Mouse (Mus musculus): Measurements from ENCODE around the gene Map1lc3b.

The Map1lc3b gene

DNA sequence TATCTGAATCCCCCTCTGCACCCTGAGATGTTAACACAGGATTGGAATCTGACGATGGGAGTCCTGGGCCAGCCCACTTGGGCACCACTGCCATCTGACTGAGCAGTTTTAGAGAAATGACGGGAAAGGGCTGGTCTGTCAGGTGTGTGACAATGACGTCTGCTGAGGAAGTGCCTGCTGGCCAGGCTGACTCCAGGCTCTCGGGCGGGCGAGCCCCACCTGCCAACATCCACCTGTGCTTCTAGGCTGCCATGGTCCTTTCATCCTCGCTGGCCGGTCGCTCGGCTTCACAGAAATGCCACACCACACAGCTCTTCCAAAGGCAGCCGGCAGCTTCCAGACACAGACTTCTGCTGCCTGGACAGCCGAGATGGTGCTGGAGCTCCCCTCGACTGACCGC lies 9.7 kb downstream of the Map1lc3b start:
- in situ Hi-C loops (cut with MboI, MseI) = loop anchor here (25.0 kb wide), 8 partner anchors 312 to 1962 kb away; partner anchors contain the start of genes Cdt1 (in 1 of the 2), Cox4i1 (in 1 of the 2), Cyba (in 1 of the 2) and Emc8 (in 1 of the 2)

DNA sequence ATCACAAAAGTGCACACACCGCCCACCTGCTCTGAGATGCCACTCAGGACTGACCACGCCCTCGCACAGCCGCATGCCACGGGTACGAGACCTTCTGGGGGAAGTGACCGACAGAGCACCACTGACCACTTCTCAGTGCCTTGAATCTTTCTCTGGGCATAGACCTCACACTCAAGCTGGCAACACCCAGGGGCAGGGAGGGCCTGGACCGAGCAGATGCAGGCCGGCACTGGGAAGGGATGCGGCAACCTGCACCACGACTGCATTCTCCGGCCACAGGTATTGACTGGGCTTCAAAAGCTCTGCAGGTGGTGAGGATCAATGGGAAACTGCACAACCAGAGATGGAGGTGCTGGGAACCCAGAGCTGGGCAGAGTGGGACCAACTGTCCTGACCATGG lies 12.2 kb downstream of the Map1lc3b start:
- in situ Hi-C loops (cut with MboI, MseI) = no loop called here

DNA sequence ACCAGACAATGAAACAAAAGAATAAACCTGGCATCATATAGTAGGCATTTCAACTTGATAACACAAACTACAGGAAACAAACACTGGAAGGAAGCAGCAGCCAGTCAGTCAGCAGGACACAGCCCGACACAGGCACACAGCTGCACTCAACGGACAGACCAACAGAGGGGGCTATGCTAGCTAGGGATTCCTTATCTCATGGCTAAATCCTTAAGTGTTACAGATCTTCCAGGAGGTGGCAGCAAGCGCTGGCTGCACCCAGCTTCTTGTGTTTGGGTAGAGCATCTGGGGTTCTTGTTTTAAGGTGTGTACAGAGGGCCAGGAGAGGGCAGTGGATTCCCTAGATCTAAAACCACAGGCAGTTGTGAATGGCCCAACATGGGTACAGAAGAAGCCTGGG lies 12.7 kb downstream of the Map1lc3b start:
- in situ Hi-C loops (cut with MboI, MseI) = no loop called here

DNA sequence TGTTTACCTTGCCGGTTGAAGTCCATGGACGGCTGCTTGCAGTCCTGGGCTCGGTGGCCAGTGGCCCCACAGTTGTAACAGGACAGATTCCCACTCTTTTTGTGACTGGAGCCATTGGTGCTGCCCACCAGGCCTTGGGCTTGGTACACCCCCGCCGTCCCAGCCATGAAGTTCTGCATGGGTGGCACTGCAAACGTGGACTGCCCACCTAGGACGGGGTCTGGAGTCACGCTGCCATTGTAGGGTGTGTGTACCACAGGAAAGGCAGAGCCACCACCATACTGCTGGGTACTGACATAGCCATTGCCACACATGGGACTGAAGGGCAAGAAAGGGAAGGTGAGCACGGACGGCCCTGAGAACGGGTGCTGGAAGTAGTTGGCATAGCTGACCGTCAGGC lies 13.6 kb downstream of the Map1lc3b start:
- in situ Hi-C loops (cut with MboI, MseI) = no loop called here

DNA sequence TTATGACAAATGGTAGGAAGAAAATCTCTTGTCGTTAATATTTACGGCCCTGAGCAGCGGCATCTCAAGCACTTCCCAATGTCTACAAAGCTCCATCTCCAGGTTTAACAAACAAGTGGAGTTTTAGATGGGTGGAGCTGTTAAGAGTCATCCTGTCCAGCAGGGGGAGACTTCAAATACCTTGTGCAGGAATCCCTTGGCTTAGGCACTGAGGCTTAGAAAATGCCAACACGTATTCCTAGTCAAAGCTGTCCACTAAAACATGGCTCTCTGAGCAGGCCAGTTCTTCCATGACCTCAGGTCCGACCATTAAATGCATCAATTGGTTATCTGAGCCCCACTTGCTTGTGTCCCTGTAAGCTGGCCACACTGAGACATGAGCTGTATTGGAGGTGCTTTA lies 17.5 kb downstream of the Map1lc3b start:
- in situ Hi-C loops (cut with MboI, MseI) = loop anchor here in 1 of 2 experiments (5.0 kb wide), 1 partner anchor 65 kb away; the partner anchor contains the start of gene 1700018B08Rik

DNA sequence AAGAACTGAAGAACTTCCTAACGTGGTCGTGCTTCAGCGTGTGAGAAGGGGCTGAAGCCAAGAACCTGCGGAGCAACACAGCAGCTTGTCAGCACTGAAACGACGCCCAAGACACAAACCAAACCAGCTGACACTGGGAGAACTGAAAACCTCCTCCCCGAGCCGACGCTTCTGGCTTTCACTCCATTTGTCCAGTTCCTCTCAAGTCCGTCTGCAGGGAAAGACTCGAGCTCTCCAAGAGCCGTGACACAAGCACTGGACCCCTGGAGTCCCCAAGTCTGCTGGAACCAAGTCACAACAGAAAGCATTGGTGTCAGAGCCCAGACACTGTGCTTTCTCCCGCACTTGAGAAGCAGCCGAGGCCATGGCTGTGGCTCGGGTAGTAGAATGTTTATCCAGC lies 19.1 kb downstream of the Map1lc3b start:
- in situ Hi-C loops (cut with MboI, MseI) = loop anchor here in 1 of 2 experiments (5.0 kb wide), 1 partner anchor 67 kb away; the partner anchor contains the start of gene 1700018B08Rik

DNA sequence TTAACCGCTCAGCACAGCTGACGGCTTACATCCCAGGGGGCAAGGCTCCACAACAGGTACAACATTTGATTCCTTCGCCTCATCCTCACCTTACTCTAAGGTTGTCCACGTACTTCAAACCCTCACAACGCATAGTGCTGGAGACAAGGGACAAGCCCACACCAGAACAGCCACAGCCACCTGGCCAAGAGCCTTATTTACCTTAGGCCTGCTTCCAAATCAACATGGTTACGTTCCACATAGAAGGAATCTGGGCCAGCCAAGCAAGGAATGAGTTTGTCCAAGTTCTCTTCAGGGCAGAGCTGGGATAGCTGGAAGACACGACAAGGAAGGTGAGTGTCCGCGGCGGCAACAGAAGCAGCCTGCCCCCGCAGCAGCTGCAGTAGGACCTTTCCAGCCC lies 19.8 kb downstream of the Map1lc3b start:
- in situ Hi-C loops (cut with MboI, MseI) = loop anchor here in 1 of 2 experiments (5.0 kb wide), 1 partner anchor 68 kb away; the partner anchor contains the start of gene 1700018B08Rik

DNA sequence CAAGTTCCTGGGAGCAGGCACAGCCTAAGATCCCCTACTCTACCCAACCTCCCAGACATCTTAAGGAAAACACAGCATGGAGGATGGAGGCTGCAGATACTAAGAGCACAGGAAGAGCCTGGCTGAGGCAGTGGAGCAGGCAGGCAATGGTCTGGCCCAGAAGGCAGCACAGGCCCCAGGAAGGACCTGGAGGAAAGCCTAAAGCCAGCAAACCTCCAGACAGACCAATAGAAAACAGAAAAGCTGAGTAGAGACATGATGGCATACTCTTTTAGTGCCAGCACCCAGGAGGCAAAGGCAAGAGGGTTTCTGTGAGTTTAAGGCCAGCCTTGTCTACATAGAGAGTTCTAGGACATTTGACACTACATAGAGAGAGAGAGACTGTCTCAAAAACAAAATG lies 23.3 kb downstream of the Map1lc3b start:
- in situ Hi-C loops (cut with MboI, MseI) = no loop called here

DNA sequence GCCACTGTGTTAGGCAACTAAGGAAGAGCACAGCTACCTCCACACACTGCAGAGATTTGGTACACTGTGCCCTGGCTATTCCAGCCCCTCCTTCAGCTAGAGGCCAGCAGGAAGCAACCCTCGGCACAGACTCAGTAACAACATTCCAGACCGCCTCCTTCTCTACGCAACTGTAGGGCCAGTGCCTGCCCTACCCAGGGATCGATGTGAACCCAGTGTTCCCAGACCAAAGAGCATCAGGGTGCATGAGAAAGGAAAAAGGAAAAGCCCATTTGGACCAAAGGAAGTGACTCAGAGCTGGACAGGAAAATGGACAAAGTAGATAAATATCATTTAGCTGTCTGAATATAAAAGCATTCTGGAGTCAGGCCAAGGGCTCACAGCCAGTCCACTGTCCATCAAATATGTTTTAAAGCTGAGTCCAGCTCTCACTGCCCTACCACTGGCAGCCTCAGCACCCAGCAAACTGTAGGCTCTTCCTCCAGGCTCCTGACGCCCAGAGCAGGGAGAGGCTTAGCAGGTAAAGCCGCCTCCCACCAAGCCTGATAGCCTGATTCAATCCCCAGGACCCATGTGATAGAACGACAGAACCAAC lies 29.3 kb downstream of the Map1lc3b start:
- in situ Hi-C loops (cut with MboI, MseI) = no loop called here

DNA sequence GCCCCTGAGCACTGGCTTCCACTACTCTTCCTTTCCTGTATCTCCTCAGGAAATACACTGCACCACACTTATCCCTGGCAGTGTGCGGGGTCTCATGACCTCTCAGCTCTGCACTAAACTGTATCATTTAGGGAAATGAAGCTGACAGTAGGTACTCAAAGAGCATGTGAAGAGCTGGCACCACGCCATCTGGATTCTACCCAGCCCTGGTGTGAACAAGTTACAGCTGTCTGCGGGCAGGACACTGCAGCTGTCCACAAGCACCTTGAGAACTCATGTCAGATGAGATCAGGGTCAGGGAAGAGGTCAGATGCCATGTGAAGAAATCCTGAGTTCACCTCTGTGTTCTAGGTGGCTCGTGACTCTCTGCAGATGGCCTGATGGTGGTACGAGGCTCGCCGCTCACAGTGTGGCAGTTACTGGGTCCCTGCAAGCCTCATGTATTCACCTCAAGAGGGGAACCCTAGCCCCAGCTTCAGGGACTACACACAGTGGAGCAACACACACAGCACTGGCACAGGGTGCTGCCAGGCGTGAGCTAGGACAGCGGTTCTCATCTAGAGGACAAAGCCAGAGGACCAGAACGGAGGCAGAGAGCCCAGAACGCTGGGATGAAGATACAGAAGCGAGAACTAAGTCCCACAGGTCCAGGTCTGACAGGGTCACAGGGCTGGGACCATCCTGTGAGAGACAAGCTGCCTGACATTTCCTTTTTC lies 30.8 kb downstream of the Map1lc3b start:
- in situ Hi-C loops (cut with MboI, MseI) = no loop called here

DNA sequence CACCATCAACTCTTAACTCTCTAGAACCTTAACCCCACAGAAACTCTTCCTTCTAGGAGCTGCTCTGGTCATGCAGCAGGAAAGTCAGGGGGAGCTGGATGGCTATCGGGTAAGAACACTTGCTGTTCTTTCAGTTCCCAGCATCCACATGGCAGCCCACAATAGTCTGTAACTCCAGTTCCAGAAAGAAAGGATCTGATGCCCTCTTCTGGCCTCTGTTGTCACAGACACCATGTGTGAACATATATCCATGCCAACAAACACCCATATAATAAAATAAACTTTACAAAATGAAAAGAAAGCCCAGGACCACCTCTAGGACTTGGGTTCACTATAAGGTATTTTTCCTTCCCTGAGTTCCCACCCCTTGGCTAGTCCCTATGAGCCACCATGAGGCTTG lies 31.7 kb downstream of the Map1lc3b start:
- in situ Hi-C loops (cut with MboI, MseI) = no loop called here

DNA sequence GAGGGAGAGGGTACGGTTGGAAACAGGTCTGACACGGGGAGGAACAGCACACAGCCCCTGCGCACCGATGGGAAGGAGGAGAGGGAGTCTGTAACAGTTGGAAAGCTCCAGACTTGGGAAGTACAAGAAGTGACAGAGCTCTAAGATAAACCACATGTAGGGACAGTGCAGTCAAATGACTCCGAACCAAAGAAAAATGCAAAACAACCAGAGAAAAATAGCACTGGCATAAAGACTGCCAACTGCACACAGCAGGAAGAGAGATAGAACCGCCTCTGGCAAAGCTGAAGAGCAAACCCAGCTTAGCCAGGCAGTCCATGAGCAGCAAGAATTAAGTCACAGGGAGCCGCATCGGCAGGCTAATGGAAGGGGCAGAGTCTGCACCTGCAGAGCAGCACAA lies 32.9 kb downstream of the Map1lc3b start:
- in situ Hi-C loops (cut with MboI, MseI) = no loop called here

DNA sequence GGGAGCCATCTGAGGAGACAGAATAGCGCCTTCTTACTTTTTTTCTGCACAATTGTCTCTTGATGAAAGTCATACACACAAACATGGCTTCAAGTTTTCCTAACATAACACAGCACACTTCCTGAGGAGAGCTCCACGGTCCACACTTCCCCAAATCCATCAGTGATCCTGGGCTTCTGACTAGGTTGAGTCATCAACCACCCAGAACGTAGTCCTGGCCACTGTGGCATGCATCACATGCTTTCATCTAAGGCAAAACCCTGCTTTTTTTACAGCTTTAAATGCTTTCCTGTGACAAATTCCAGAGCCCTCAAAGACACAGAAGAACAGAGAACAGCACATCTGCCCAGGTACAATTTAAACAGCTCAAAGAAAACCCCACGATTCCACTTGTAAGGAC lies 38.5 kb downstream of the Map1lc3b start:
- in situ Hi-C loops (cut with MboI, MseI) = no loop called here

DNA sequence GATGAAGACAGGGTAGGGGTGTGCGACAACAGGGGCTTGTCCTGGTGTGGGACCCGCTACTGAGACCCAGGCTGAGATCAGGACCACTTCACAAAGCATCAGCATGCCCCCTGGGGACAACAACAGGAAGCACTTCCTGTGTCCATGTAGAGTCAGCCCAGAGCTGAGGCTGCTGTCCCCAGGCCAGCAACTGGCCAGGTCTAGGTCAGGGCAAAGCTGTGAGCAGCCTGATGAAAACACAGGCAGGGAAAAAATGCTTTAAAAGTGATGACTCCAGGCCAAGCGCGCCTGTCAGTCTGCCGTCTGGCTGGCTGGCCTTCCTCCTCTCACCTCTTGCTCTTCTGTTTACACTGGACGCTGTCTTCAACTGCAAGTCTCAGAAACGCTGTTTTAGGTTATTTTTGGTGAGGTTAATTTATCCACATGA lies 41.5 kb downstream of the Map1lc3b start:
- in situ Hi-C loops (cut with MboI, MseI) = no loop called here

DNA sequence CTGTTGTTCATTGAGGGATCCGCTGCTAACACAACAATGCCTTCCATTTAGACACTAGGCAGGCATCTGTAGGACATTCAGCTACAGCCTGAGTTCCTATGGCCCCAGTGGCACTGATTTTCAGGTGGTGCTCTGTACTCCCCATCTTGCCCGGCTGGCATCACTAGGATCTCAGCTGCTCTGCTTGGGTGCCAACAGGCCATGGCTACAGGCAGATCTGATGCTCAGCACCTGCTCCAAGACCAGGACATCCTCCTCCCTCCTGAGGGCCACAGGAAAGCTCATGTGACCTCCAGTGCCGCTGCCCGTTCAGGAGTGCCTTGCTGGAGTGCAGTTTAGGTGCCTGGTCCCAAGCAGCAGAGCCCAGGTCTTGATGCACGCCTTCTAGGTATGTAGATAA lies 42.2 kb downstream of the Map1lc3b start:
- in situ Hi-C loops (cut with MboI, MseI) = no loop called here

DNA sequence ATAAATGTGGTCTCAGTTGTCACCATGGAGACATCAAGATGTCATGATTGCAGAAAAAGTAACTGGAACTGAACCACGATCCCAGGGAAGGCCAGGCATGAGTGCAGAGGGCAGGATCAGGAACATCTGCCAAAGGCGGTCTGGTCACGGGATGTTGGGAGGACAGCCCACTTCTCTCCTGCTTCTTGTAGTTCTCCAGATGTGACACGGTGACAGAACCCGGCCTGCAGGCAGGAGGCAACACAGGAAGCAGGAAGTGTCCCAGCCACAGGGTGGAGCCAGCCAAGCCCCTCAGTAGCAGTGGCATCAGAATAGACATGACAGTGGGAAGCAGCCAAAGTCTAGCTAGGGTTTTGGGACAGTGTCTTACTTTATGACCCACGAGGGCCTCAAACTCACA lies 45.4 kb downstream of the Map1lc3b start:
- in situ Hi-C loops (cut with MboI, MseI) = no loop called here

DNA sequence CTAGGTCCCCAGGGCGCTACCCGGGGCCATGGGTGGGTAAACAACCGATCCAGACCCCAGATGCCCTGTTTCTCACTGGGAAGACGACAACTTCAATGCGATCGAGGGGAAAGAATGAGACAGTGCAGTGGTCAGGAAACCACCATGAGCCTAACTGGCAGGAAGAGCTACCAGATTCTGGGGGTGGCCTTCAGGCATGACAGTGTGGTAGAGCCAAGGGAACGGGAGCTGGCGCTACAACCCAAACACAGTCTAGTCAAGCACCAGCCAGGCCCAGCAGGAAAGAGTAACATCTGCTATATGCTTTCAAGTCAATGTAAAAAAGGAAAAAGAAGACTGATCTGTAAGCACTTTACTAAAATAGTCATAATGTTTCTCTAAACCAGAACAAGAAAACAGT lies 46.0 kb downstream of the Map1lc3b start:
- in situ Hi-C loops (cut with MboI, MseI) = no loop called here

DNA sequence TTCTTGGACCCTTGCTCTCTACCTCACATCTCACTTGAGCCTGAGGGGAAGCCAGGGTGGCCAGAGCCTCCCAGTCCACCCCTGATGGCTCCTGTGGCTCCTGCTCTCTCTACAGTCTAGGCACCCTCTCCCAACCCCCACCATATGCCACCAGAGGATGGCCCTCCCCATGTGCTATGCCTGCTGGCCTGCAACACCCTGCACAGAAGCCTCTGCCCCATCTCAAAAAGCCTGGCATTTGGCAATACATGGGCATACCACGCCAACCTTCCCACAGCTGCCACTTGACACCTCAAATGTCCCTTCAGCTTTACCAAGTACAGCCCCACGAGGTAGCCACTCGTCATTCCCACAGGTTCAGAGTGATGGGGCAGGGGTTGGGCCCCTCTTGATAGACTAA lies 52.6 kb downstream of the Map1lc3b start:
- in situ Hi-C loops (cut with MboI, MseI) = no loop called here

DNA sequence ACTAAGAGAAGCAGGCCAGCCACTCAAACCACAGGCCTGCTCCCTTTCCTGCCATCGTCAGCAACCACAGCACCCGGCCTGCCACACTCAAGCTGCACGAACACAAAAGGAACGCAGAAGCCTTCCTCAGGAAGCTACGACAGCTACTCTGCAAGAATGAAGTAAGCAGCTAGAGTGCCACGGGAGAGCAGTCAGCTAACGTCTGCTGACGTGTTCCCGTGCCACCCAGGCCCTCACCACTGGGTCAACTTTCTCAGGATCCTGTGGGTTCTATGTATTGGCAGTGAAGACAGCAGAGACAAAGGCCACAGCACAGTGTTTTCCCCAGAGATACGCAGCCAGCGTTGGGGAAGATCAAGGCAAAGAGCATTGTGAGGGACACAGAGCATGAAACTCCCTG lies 53.2 kb downstream of the Map1lc3b start:
- in situ Hi-C loops (cut with MboI, MseI) = no loop called here

DNA sequence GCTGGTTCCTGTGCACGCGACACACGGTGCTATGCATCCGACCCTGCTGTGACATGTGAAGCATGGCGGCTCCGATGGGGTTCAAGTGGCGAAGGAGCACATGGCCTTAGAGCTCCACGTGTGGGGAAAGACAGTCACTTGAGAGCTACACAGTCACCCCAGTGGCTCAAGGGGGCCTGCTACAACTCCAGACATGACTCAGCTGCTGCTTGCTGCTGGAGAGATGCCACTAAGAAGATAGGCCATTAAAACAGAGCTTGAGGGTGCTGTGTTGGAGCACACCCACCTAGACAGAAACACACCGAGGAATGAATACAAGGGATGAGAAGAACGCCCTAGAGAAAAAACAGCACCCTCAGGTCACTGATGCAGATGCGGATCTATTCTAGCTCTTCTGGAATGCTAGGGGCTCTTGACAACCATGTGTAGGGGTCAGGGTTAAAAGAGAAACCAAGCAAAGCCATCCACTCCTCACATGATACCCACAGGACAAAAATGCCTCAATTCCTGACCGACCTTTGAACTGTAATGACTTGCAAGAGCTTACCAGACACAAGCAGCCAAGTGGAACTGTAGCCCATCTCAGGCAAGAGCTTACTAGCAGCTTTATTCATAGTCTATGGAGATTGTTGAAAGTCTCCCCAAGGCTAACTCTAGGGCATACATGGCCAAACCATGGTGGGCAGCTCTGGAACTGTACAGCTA lies 57.5 kb downstream of the Map1lc3b start:
- in situ Hi-C loops (cut with MboI, MseI) = no loop called here
